16 mouse cellular contexts compared by ENCODE assay signal in genomic region chr13:111745216-111745615, GRCm38 (mm10).
A peak's percentile ranks its signal among the peaks of the same experiment; 100 is the strongest.
DNase-seq lines count a peak whose midpoint lies in the region; ATAC-seq and TF ChIP-seq lines count a peak whose summit lies in the region.
"Had no signal": no experiment of that assay in that cellular context is flagged by ENCODE, and none has a peak within 500 bp of the region (broad histone marks: within the 10 kb centered on the region; RNA-seq: fewer than 3 reads in every experiment).

No protein-coding gene starts in this region.

- peak; percentile 20 for DNase-seq in hindbrain, postnatal 0 days (ENCODE audit: low spot score)
- DNase-seq in hindbrain, embryonic 14.5 days (ENCODE audit: low spot score), result no peak
- peak; percentile 46 for DNase-seq in thymus, postnatal 0 days (ENCODE audit: low spot score)
- DNase-seq in thymus, adult 2 months, result no peak
- peak; percentile 65 to 80 for DNase-seq in cerebellum, postnatal 14 days
- DNase-seq in forebrain, embryonic 11.5 days (ENCODE audit: low spot score), result no peak
- DNase-seq in spleen, postnatal 14 days (ENCODE audit: low spot score in 2 of 2), result no peak
- DNase-seq: adrenal gland, postnatal 36 days; heart, adult 2 months; heart, postnatal 10 days; kidney, postnatal 14 days; lung, adult 2 months had no signal

- peaks cover 23% of the 10 kb centered on the region; the same call in 1 of the 2 replicates for H3K36me3 ChIP-seq in hindbrain, postnatal 0 days (ENCODE audit: insufficient read depth, low read length)
- peaks cover 32% of the 10 kb centered on the region for H3K36me3 ChIP-seq in hindbrain, embryonic 14.5 days (replicated peaks; ENCODE audit: control insufficient read depth, insufficient read depth)
- peaks cover 29% of the 10 kb centered on the region for H3K36me3 ChIP-seq in thymus, adult 2 months (ENCODE audit: control insufficient read depth, insufficient read depth, low read length)
- no peaks in the 10 kb centered on the region; the same call in 1 of the 2 replicates for H3K36me3 ChIP-seq in forebrain, embryonic 11.5 days (ENCODE audit: control insufficient read depth, insufficient read depth, low read length)

- H3K4me2 ChIP-seq in hindbrain, postnatal 0 days (ENCODE audit: low read depth, low read length), result no peak overlapping the region
- H3K4me2 ChIP-seq in hindbrain, embryonic 14.5 days (replicated peaks), result no peak overlapping the region
- H3K4me2 ChIP-seq in forebrain, embryonic 11.5 days (ENCODE audit: low read depth, low read length, severe bottlenecking), result no peak overlapping the region
- H3K4me2 ChIP-seq: embryonic facial prominence, embryonic 12.5 days; stomach, embryonic 15.5 days had no signal

- TF ChIP-seq CTCF in hindbrain, postnatal 0 days (IDR thresholded peaks at IDR 0.05; ENCODE audit: low read depth), result no peak
- TF ChIP-seq CTCF in thymus, adult 2 months (IDR thresholded peaks at IDR 0.05; ENCODE audit: borderline replicate concordance, control insufficient read depth, extremely low read depth, insufficient read depth, low read length, poor library complexity), result no peak

- no peak overlapping the region for H3K4me3 ChIP-seq in hindbrain, postnatal 0 days (ENCODE audit: low read length)
- no peak overlapping the region for H3K4me3 ChIP-seq in hindbrain, embryonic 14.5 days (replicated peaks; ENCODE audit: low read length)
- no peak overlapping the region for H3K4me3 ChIP-seq in thymus, adult 2 months (ENCODE audit: control insufficient read depth, insufficient read depth, low read length)
- no peak overlapping the region for H3K4me3 ChIP-seq in forebrain, embryonic 11.5 days (ENCODE audit: low read depth, low read length)
- H3K4me3 ChIP-seq: embryonic facial prominence, embryonic 12.5 days; forebrain, embryonic 10.5 days; heart, adult 2 months; stomach, embryonic 15.5 days had no signal

- no peak overlapping the region for H3K27ac ChIP-seq in hindbrain, postnatal 0 days
- H3K27ac ChIP-seq in hindbrain, embryonic 14.5 days, result no peak overlapping the region
- H3K27ac ChIP-seq in thymus, adult 2 months (ENCODE audit: control insufficient read depth, insufficient read depth, low read length), result no peak overlapping the region
- no peak overlapping the region for H3K27ac ChIP-seq in forebrain, embryonic 11.5 days (ENCODE audit: low read depth, low read length)
- H3K27ac ChIP-seq: embryonic facial prominence, embryonic 12.5 days; forebrain, embryonic 10.5 days; heart, adult 2 months; stomach, embryonic 15.5 days had no signal

- WGBS in hindbrain, postnatal 0 days, result 58% methylated on average over 7 of the region's 7 CpGs
- WGBS in hindbrain, embryonic 14.5 days, result 77% methylated on average over 7 of the region's 7 CpGs
- 68% methylated on average over 7 of the region's 7 CpGs for WGBS in thymus, adult 2 months
- 88% methylated on average over 7 of the region's 7 CpGs for WGBS in forebrain, embryonic 11.5 days

- H3K27me3 ChIP-seq in hindbrain, postnatal 0 days (ENCODE audit: insufficient read depth, low read length), result no peaks in the 10 kb centered on the region
- H3K27me3 ChIP-seq in hindbrain, embryonic 14.5 days (ENCODE audit: control insufficient read depth, insufficient read depth, low read length), result no peaks in the 10 kb centered on the region
- H3K27me3 ChIP-seq in thymus, adult 2 months (ENCODE audit: control insufficient read depth, insufficient read depth, low read length), result no peaks in the 10 kb centered on the region
- H3K27me3 ChIP-seq in forebrain, embryonic 11.5 days (ENCODE audit: control insufficient read depth, insufficient read depth, low read length), result no peaks in the 10 kb centered on the region
- H3K27me3 ChIP-seq: embryonic facial prominence, embryonic 12.5 days; stomach, embryonic 15.5 days had no signal

- H3K9me3 ChIP-seq in hindbrain, postnatal 0 days (ENCODE audit: low read length), result no peaks in the 10 kb centered on the region
- H3K9me3 ChIP-seq in hindbrain, embryonic 14.5 days (ENCODE audit: control insufficient read depth, low read length), result no peaks in the 10 kb centered on the region
- H3K9me3 ChIP-seq in forebrain, embryonic 11.5 days (ENCODE audit: control insufficient read depth, low read length), result no peaks in the 10 kb centered on the region
- H3K9me3 ChIP-seq: embryonic facial prominence, embryonic 12.5 days; forebrain, embryonic 10.5 days; stomach, embryonic 15.5 days had no signal

- no peaks in the 10 kb centered on the region for H3K4me1 ChIP-seq in hindbrain, postnatal 0 days (ENCODE audit: insufficient read depth, low read length)
- no peaks in the 10 kb centered on the region for H3K4me1 ChIP-seq in hindbrain, embryonic 14.5 days (replicated peaks; ENCODE audit: control insufficient read depth, insufficient read depth, low read length)
- peaks cover 3% of the 10 kb centered on the region; the same call in 1 of the 2 replicates for H3K4me1 ChIP-seq in thymus, adult 2 months (replicated peaks; ENCODE audit: control insufficient read depth, insufficient read depth, low read length)
- no peaks in the 10 kb centered on the region for H3K4me1 ChIP-seq in forebrain, embryonic 11.5 days (replicated peaks; ENCODE audit: control insufficient read depth, insufficient read depth, low read length)
- H3K4me1 ChIP-seq: embryonic facial prominence, embryonic 12.5 days; forebrain, embryonic 10.5 days; stomach, embryonic 15.5 days had no signal

- ATAC-seq in hindbrain, postnatal 0 days, result peak; percentile 52; the same call in 1 of the 2 replicates
- ATAC-seq in hindbrain, embryonic 14.5 days (ENCODE audit: low FRiP score), result no peak
- ATAC-seq in forebrain, embryonic 11.5 days (replicated peaks; ENCODE audit: low FRiP score), result no peak
- ATAC-seq: intestine, embryonic 16.5 days had no signal

- H3K9ac ChIP-seq in hindbrain, postnatal 0 days (replicated peaks; ENCODE audit: low read length), result no peak overlapping the region
- no peak overlapping the region for H3K9ac ChIP-seq in hindbrain, embryonic 14.5 days
- no peak overlapping the region for H3K9ac ChIP-seq in forebrain, embryonic 11.5 days (ENCODE audit: low read length)
- H3K9ac ChIP-seq: embryonic facial prominence, embryonic 12.5 days; stomach, embryonic 15.5 days had no signal

- no peak for TF ChIP-seq POLR2A in thymus, adult 2 months (IDR thresholded peaks at IDR 0.05; ENCODE audit: control insufficient read depth, extremely low read depth, insufficient read depth, low read length, poor library complexity)

Comparison
In these comparisons a context has a peak if more than half of its experiments do, and no peak if none do; other contexts are left out.
1. DNase-seq: peak in hindbrain, postnatal 0 days (single experiment), thymus, postnatal 0 days (single experiment) and cerebellum, postnatal 14 days (2 of 2); none in hindbrain, embryonic 14.5 days (single experiment), thymus, adult 2 months (single experiment), forebrain, embryonic 11.5 days (single experiment) and spleen, postnatal 14 days (0 of 2).